Mouse (Mus musculus): Measurements from ENCODE around the gene Usmg5.
"Not testable (repeated sequence)": the region's sequence is repeated elsewhere in the genome, so short reads cannot be mapped to it uniquely, and the experiment has no call there.

The Usmg5 gene

DNA sequence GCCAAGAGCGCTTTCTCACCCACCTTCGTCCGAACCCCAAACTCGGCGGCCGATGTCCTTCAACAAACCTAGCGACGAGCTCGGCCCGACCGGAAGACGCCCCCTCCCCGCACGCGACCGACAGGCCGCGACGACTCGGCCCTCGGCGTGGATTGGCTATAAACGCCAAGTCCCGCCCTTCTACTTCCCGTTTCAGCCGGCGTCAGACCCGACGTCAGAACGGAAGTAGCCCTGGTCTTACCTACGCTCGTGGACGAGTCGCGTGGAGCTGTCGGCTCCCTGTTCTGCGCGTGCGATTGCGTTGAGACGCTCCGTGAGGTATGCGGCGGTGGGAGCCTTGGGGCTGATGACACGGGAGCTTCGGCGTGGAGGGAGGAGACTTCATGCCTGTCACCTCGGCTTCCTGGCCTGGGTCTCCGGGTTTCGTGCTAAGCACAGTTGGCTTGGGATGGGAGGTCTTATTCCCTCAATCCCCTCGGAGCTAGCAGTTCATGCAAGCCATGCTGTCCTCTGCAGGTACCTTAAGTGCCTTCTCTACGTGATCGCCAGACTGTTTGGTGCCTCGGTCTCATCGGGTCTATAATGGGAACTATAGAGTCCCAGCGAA lies at the start of gene Usmg5, which contains the start of gene Pdcd11:
TSS of gene Usmg5 (minus strand) at position 98 of the 607 bp plus-strand sequence.
TSS of gene Pdcd11 (plus strand) at position 219 of the 607 bp plus-strand sequence.
- peak; percentile 80 to 85 for DNase-seq (ENCODE audit: low read depth in 1 of 2, low spot score in 2 of 2)

DNA sequence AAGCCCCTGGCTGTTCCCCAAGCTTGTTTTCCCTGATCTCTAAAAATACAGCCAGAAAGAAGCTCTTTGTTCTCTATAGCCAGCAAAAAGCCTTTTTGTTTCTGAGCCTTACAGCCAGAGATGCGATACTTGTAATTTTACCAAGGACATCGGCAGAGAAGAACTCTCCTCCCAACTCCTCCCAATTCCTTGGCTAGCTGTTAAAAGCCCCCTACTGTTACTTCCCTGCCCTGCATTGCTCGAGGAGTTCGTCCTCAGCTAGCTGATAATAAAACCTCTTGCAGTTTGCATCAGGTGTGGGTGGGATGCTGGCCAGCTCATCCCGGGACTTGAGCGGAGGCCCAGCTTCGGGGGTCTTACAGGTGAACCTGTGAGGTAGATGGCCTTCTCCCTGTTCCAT lies 49.2 kb upstream of the Usmg5 start:
- DNase-seq (ENCODE audit: low read depth in 1 of 2, low spot score in 2 of 2) = not testable (repeated sequence)

DNA sequence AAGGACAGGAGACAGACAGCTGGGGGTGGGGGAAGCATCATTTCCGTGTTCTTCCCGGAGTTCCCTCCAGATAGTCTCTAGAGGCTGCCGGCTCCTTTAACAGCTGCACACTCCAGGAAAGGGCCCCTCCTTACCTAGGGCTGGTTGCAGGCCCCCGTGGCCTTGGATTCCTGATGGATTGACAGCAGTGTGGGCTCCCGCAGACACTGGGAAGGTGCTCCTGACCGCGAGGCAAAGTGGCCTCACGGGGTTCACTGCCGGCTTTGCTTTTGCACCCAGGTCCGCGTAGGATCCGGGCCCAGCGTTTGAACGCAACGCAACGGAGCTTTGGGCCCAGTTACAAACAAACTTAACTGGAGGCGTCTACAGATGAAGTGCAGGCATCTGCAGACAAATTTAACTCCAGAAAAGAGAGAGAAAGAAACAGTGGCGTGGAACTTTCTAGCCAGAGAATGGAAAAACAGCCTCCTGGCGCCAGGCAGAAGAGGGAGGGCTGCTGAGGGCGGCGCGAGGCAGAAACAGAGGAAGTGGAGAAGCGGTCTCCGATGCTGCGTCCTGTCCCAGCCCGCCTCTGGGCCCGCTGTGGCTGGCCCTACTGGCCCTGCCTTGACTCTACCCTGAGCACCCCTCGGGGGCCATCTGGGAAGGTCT lies 47.4 kb upstream of the Usmg5 start, which contains the start of gene Calhm2:
TSS of gene Calhm2 (minus strand) at position 524 of the 651 bp plus-strand sequence.
- DNase-seq (ENCODE audit: low read depth in 1 of 2, low spot score in 2 of 2) = peak in 1 of 2 experiments; percentile 22

DNA sequence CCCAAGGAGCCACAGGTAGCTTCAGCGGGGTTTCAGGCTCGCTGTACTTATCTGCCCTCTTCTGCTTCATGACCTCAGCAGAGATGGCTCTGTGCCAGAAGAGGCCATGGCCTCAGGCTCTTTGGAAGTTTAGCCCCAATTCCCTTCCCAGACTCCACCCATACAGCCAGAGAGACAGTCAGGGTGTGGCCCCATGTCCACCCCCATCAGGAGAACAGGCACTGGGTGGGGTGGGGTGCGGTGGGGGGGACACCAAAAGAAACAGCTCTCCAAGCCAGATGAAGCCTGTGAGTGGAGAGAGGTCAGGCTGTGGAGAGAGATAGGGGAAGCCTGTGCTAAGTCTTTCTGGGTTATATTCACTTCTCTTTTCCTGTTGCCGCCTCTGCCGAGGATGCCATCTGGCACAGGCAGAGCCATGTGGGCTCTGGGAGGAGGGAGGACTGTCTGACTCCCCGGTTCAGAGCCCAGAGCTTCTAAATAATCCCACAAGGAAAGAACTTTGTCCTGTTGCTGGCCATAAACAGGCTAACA lies 46.7 kb upstream of the Usmg5 start:
- peak; percentile 23 to 27 for DNase-seq (ENCODE audit: low read depth in 1 of 2, low spot score in 2 of 2)

DNA sequence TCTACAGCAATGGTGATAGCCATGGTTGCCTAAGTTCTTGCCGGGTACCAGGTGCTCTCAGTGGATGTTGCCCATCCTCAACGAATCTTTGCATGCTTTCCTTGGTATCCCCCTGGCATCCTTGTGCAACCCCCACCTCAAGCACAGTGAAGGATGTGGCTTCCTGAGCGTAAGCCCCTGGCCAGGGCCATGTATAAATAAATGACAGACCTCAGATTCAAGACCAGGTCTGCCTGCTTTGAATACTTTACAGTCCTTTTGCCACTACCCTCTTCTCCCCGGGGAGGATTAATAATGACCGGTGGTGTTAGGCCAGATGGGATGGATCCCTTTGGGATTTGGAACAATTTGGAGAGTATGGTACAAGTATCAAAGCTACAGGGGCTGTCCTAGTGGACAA lies 45.7 kb upstream of the Usmg5 start:
- no peak for DNase-seq (ENCODE audit: low read depth in 1 of 2, low spot score in 2 of 2)

DNA sequence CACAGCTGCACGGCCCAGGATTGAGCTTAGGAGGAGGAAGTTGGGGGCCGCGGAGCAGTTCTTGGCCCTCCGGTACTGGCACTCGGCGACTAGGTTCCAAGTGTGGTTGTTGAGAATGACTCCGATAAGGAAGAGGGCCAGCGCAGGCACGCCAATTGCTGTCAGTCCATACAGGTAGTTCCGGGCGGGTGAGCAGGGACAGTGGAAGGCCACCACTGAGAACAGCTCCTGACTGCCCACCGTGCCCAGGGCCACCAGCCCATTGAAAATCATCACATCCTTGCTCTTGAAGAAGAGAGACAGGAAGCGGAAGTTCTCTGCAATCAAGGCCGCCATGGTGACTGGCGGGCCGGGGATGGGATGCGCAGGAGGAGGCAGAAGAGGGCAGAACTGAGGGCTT lies 45.1 kb upstream of the Usmg5 start:
- DNase-seq (ENCODE audit: low read depth in 1 of 2, low spot score in 2 of 2) = no peak

DNA sequence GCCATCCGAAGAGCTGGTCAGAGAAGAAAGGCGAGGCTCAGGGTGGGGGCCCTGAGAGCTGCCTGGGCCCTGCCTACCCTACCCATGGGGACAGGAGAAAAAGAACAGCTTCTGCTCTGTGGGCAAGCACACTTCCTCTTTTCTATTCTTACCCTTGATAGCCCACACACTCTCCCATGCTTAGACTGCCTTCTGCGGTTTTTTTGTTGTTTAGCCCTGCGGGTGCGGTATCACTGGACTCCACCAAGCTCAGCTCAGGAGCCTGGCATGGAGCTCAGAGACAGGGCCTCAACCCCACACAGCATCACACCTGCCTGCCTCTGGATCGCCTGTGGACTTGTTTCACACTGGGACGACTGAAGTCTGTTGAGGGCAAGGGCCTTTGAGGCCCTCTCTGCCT lies 42.7 kb upstream of the Usmg5 start:
- peak; percentile 35 to 57 for DNase-seq (ENCODE audit: low read depth in 1 of 2, low spot score in 2 of 2)

DNA sequence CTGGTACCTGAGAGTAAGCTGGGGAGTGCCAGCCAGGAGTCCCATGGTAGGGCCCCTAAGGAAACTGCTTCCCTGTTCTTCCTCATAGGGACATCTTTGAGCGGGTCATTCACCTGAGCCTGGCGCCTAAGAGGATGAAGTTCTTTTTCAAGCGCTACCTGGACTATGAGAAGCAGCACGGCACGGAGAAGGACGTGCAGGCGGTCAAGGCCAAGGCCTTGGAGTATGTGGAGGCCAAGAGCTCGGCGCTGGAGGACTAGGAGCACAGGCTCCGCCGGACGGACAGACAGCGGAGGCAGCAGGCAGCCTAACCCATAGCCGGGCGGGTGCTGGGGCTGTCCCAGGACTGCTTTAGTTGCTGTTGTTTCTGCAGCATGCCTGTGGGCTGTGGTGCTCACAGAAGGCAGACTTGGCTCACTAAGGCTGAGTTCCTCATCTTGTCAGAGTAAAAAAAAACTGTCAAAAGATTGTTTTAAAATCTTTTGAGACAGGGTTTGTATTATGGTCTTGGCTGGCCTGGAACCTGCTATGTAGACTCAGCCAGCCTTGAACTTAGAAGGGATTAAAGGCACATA lies 40.2 kb upstream of the Usmg5 start:
- DNase-seq (ENCODE audit: low read depth in 1 of 2, low spot score in 2 of 2) = no peak

DNA sequence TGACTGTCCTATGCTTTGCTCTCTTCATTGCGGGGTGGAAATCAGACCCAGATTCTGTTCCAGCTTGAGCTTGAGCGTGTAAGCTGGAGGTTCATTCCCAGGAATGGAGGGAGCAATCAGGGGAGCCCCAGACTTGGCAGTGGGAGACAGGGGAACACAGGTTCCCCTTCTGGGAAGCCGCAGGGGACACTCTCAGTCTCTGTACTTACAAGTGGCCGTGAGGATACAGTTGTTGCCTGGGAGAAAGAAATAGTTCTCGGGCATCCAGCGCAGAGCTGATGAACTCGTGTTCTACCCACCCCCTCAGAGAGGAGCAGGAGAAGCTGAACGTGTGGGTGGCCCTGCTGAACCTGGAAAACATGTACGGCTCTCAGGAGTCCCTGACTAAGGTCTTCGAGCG lies 38.4 kb upstream of the Usmg5 start:
- no peak for DNase-seq (ENCODE audit: low read depth in 1 of 2, low spot score in 2 of 2)

DNA sequence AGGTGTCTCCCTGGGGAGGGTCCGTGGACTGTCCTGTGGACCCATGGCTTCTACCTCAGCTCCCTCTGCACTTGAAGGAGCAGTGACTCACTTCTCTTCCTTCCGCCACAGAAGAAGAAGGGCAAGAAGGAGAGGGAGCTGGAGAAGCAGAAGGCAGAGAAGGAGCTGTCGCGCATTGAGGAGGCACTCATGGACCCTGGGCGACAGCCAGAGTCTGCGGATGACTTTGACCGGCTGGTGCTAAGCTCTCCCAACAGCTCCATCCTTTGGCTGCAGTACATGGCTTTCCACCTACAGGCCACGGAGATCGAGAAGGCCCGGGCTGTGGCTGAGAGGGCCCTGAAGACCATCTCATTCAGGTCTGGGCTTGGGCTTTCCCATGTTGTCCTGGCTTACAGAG lies 37.7 kb upstream of the Usmg5 start:
- no peak for DNase-seq (ENCODE audit: low read depth in 1 of 2, low spot score in 2 of 2)

DNA sequence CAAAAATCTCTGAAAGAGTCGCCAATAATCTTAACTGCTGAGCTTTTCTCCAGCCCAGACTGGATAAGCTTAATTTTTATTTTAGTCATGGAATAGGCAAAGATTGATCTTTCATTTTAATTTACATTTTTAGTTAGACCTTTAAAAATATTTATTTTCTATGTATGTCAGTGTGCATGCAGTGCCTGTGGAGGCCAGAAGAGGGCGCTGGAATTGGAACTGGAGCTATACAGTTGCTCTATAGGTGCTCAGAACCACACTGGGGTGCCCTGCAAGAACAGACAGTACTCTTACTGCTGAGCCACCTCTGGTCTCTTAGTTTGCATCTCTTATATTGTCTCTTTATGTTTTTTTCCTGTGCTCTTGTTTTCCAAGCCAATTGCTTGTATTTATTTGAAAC lies 32.4 kb upstream of the Usmg5 start:
- DNase-seq (ENCODE audit: low read depth in 1 of 2, low spot score in 2 of 2) = peak in 1 of 2 experiments; percentile 28

DNA sequence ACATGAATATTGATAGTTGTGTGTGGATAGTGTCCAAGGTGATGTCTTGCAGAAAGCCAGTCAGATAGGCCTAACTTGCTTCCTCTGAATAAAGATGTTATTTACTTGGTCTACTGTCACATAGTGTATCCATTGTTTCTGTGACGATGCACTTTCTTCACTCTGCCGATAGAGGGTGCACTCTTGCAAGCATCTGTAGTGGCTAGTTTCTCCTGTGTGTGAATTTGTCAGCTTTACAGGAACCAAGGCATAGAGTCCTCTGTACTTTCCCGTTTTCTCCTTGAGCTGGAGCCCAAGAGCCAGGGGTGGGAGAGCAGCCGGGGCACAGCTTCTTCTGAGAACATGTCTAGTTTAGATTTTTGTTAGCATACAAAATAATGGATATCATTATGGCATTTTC lies 30.6 kb upstream of the Usmg5 start:
- DNase-seq (ENCODE audit: low read depth in 1 of 2, low spot score in 2 of 2) = no peak

DNA sequence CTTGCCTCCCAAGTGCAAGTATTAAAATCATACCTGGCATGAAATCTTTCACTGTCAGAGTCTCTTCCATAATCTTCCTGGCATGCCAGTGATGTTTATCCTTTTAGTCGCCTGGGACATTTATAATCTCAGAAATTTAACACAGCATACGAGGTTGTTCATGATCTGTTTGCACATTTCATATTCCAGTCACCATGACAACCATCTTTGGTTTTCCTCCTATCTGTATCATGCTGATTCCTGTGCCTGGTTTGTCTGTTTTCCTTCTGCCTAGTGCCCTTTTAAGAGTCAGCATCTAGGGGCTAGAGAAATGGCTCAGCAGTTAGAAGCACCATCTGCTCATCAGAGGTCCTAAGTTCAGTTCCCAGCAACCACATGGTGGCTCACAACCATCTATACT lies 28.2 kb upstream of the Usmg5 start:
- no peak for DNase-seq (ENCODE audit: low read depth in 1 of 2, low spot score in 2 of 2)

DNA sequence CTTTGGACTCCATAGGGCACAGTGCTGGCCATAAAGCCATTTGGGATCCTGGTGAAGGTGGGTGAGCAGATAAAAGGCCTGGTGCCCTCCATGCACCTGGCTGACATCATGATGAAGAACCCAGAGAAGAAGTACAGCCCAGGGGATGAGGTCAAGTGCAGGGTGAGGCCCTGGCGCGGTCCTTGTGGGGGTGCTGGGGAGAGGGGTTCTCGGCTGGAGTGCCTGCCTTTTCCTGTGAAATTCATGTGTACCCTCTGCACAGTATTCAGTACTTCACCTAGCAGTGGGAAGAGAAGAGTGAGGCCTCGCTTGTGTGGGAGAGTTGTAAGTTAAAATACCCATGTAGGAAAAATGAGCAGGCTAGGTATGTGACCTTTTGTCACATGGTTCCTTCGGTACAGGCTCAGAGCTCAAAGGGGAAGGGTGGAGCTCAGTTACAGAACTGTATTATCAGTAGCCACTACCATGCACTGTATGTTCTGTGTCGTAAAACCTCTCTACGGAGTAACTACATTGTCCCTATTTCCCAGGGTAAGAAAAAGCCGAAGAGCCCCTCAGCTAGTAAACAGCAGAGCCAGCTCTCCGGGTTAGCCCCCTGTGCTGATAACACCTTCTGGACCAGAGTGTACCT lies 14.3 kb upstream of the Usmg5 start:
- DNase-seq (ENCODE audit: low read depth in 1 of 2, low spot score in 2 of 2) = no peak

DNA sequence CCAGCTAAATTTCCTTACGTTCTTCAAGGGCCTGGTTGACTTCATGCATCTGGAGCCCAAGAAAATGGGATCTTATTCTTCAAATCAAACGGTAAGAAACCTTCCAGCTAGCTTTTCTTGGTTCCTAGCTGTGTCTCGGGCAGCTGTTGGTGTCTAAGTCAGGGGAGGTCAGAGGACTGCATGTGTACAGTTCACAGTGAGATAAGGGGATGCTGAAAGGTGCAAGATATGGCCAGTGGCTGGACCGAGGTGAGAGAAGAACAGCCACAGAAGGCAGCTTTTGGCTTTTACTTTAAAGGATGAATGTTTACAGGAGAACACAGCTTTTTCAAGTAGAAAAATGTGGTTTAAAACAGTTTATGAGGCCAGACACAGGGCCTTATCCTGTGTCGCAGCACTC lies 10.6 kb upstream of the Usmg5 start:
- no peak for DNase-seq (ENCODE audit: low read depth in 1 of 2, low spot score in 2 of 2)

DNA sequence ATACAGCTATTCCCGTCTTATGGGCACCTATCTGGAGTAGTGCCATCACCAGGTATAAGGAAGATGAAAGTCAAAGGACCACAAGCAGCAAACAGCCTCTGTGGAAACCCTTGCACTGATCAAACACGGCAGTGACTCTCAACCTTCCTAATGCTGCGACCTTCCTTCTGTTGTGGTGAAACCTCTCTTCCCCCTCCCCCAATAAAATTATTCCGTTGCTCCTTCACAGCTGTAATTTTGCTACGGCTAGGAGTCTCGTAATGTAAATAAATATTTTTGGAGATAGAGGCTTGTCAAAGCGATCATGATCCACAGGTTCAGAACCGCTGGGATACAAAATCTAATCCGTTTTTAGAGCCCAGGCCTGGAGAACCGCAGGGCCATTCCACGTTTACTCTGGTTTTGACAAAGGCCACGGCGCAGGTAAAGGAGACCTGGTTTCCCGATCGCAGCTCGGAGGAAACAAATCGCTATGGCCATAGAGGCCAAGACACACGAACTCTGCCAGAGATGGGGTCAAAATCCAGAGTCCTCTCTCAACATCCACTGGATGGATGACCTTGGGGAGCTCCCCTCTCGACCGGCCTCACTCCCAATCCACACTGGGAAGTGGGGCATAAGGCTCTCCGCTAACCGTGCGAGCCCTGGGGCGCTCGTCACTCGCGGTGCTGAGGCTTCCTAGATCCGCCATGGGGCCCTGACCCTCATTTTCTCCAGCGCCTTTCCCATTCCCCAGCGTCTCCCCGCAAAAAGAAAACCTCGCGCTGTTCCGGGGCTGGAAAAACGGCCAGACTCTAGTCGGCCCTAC lies 525 bp downstream of the Usmg5 start:
- DNase-seq (ENCODE audit: low read depth in 1 of 2, low spot score in 2 of 2) = peak in 1 of 2 experiments; percentile 13

DNA sequence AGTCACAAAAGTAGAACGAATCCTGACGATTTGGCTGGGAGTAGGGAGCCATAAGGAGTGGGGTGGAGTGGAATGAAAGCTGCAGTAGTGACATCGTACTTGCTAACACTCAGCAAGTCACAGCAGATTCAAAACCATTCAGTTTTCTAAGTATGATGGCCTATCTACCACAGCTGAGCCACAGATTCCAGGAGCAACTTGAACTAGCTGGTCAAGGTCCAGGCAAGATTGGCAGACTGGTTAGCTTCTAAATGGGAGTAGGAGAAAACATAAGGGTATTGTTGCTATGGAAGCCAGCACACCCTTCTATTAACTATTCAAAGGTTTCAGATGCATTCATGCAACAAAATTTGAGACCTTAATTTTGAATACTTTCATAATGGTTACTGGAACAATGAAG lies 2.2 kb downstream of the Usmg5 start:
- DNase-seq (ENCODE audit: low read depth in 1 of 2, low spot score in 2 of 2) = no peak

DNA sequence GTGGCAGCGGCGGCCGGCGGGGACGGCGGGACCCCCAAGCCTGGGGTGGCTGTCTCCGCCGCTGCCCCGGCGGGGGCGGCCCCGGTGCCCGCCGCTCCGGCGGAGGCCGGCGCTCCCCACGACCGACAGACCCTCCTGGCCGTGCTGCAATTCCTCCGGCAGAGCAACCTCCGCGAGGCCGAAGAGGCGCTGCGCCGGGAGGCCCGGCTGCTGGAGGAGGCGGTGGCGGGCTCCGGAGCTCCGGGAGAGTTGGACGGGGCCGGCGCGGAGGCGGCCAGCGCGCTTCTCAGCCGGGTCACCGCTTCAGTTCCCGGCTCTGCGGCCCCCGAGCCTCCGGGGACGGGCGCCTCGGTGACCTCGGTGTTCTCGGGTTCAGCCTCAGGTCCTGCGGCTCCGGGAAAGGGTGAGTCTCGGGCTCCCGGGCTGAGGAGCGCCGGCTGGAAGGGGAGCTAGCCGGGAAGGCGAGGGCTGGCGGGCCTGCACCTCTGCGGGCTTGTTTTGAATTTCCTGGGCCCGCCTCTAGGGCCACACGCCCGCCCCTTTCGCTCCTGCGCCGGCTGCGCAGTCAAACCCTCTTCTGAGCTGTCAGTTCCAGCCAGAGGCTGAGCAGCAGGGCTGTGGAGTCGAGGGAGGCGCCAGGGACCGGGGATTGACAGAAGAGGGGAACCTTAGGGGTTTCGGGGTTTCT lies 22.4 kb downstream of the Usmg5 start:
- DNase-seq (ENCODE audit: low read depth in 1 of 2, low spot score in 2 of 2) = peak; percentile 66

DNA sequence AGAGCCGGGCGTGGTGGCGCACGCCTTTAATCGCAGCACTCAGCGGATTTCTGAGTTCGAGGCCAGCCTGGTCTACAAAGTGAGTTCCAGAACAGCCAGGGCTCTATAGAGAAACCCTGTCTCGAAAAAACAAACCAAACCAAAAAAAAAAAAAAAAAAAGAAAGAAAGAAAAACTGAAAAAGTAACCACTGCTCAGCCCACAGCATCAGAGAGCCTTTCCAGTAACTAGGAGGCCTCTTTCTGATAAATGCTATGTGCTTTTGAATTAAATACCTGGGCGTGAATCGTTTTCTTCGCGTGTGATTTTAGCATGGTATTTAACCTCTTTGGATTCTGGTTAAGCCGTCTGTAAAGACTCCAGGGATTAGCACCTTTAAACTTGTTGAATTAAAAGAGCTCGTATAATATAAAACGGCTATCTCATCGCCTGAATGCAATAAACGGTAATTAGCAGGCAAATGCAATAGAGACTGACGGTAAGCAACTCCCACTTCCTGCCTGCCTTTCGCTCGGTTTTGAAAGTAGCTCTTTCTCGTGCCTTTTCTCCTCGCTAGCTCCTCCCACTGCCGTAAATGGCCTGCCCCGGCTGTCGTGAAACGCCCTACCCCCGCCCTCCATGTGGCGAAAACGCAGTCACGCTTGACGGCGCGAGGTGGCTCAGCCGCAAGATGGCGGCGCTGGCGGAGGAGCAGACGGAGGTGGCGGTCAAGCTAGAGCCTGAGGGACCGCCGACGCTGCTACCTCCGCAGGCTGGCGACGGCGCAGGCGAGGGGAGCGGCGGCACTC lies 23.2 kb downstream of the Usmg5 start, which contains the start of gene Taf5:
TSS of gene Taf5 (plus strand) at position 651 of the 787 bp plus-strand sequence.
- peak; percentile 91 to 97 for DNase-seq (ENCODE audit: low read depth in 1 of 2, low spot score in 2 of 2)

Data from monocyte, adult 2 months (primary cell).